Mouse (Mus musculus) embryonic facial prominence, embryonic 10.5 days (tissue): ENCODE results near the gene Tiprl. TPM values are rescaled to one million over a fixed set of nuclear protein-coding genes. Genes with fewer than 3 reads are reported as not detected.
A peak's percentile ranks its signal among the peaks of the same experiment; 100 is the strongest.

Source experiments
- DNase-seq: peaks from one replicate; pipeline ENCODE4 v3.0.0-alpha.2; 2017; ENCODE audit warnings: low spot score
- H3K27ac ChIP-seq: fragments of 300-500 bp; sonication (generic); replicated peaks from 2 replicates; pipeline ENCODE4 v1.5.1; 2016; ENCODE audit warnings: mild to moderate bottlenecking
- H3K27me3 ChIP-seq: fragments of 300-500 bp; sonication (generic); replicated peaks from 2 replicates; pipeline ENCODE4 v1.6.1; 2016; ENCODE audit warnings: low read depth, mild to moderate bottlenecking; ENCODE audit not compliant: poor library complexity, severe bottlenecking
- H3K36me3 ChIP-seq: fragments of 300-500 bp; sonication (generic); replicated peaks from 2 replicates; pipeline ENCODE4 v1.6.1; 2016; ENCODE audit warnings: mild to moderate bottlenecking, moderate library complexity
- H3K4me1 ChIP-seq: fragments of 300-500 bp; sonication (generic); 2 replicates; pipeline ENCODE4 v1.6.1; 2016
- H3K4me3 ChIP-seq: fragments of 300-500 bp; sonication (generic); 2 replicates; pipeline ENCODE4 v1.5.1; 2016; ENCODE audit warnings: mild to moderate bottlenecking, moderate library complexity
- H3K9me3 ChIP-seq: fragments of 300-500 bp; sonication (generic); 2 replicates; pipeline ENCODE4 v1.6.1; 2016; ENCODE audit warnings: mild to moderate bottlenecking
- WGBS: fragments of 180-500 bp; shearing (Covaris S2); methylation state at CpG from one replicate; pipeline ENCODE4 v1.1.7; 2016; 5-methylcytosine and 5-hydroxymethylcytosine counted together
- polyA plus RNA-seq: library from polyadenylated mRNA; unstranded; fragments of >200 nt; fragmentation: Nextera tagmentation; extraction: Ambion mirVana; gene quantifications from 2 replicates; pipeline ENCODE4 v1.2.1, GENCODE M21; 2016

The Tiprl gene
- 94.8 and 105 TPM in 2 replicates for polyA plus RNA-seq

GRCm38 (mm10) chr1:165236321-165237298 lies at the start of gene Tiprl:
Gene Tiprl, minus strand, starts transcription at chr1:165236996.
- no peaks in the 10 kb centered on the region for H3K9me3 ChIP-seq
- H3K4me3 ChIP-seq = peak within 1 kb of the TSS; percentile 88
- peaks cover 3% of the 10 kb centered on the region; the same call in 1 of the 2 replicates for H3K36me3 ChIP-seq
- peaks cover 20% of the 10 kb centered on the region for H3K4me1 ChIP-seq
- DNase-seq = peak; percentile 97
- H3K27me3 ChIP-seq = no peaks in the 10 kb centered on the region
- WGBS = under 1% methylated on average over 76 of the region's 76 CpGs
- H3K27ac ChIP-seq = peak within 1 kb of the TSS; percentile 91

GRCm38 (mm10) chr1:165284096-165284495 lies 47.3 kb upstream of the Tiprl start:
- Histone ChIP-seq H3K9me3 (no peaks in the 10 kb centered on the region), H3K27ac (no peak overlapping the region), H3K36me3 (peaks cover 9% of the 10 kb centered on the region), H3K27me3 (no peaks in the 10 kb centered on the region), H3K4me3 (peak overlapping the region; percentile 85; the same call in 1 of the 2 replicates), H3K4me1 (peaks cover 44% of the 10 kb centered on the region)
- no peak for DNase-seq
- 69% methylated on average over 7 of the region's 7 CpGs for WGBS

GRCm38 (mm10) chr1:165282967-165283345 lies 46.2 kb upstream of the Tiprl start:
- Histone ChIP-seq H3K27me3 (no peaks in the 10 kb centered on the region), H3K4me1 (peaks cover 44% of the 10 kb centered on the region), H3K9me3 (no peaks in the 10 kb centered on the region), H3K36me3 (peaks cover 8% of the 10 kb centered on the region), H3K27ac (0 out of 2 replicates have a peak overlapping the region, but pooled peaks have one; percentile 96), H3K4me3 (peak overlapping the region; percentile 85)
- no peak for DNase-seq
- 11% methylated on average over 7 of the region's 7 CpGs for WGBS

- peak overlapping the region; percentile 96 for H3K27ac ChIP-seq
- no peaks in the 10 kb centered on the region for H3K9me3 ChIP-seq
- DNase-seq = no peak
- peaks cover 3% of the 10 kb centered on the region for H3K36me3 ChIP-seq
- peaks cover 44% of the 10 kb centered on the region for H3K4me1 ChIP-seq
- under 1% methylated on average over 35 of the region's 35 CpGs for WGBS
- H3K27me3 ChIP-seq = no peaks in the 10 kb centered on the region
- H3K4me3 ChIP-seq = peak overlapping the region; percentile 85
Observed at GRCm38 (mm10) chr1:165282222-165282966, 45.6 kb upstream of the Tiprl start.

- peak overlapping the region; percentile 85 for H3K4me3 ChIP-seq
- H3K27ac ChIP-seq = peak overlapping the region; percentile 96
- H3K4me1 ChIP-seq = peaks cover 44% of the 10 kb centered on the region
- no peaks in the 10 kb centered on the region for H3K27me3 ChIP-seq
- WGBS = 1% methylated on average over 69 of the region's 71 CpGs
- DNase-seq = peak; percentile 87
- H3K9me3 ChIP-seq = no peaks in the 10 kb centered on the region
- H3K36me3 ChIP-seq = no peaks in the 10 kb centered on the region
Observed at GRCm38 (mm10) chr1:165281351-165282221, 44.8 kb upstream of the Tiprl start.

GRCm38 (mm10) chr1:165280741-165281140 lies 43.9 kb upstream of the Tiprl start:
- Histone ChIP-seq H3K4me1 (peaks cover 44% of the 10 kb centered on the region), H3K9me3 (no peaks in the 10 kb centered on the region), H3K27ac (peak overlapping the region; percentile 96), H3K4me3 (peak overlapping the region; percentile 85), H3K36me3 (no peaks in the 10 kb centered on the region), H3K27me3 (no peaks in the 10 kb centered on the region)
- 65% methylated on average over 10 of the region's 10 CpGs for whole genome bisulfite sequencing
- DNase-seq = no peak

GRCm38 (mm10) chr1:165274946-165275345 lies 38.1 kb upstream of the Tiprl start:
- Histone ChIP-seq H3K27ac (no peak overlapping the region), H3K4me1 (no peaks in the 10 kb centered on the region), H3K27me3 (no peaks in the 10 kb centered on the region), H3K4me3 (no peak overlapping the region), H3K9me3 (no peaks in the 10 kb centered on the region), H3K36me3 (no peaks in the 10 kb centered on the region)
- WGBS = 88% methylated on average over 6 of the region's 6 CpGs
- DNase-seq = no peak

GRCm38 (mm10) chr1:165252027-165252671 lies 15.4 kb upstream of the Tiprl start:
- Histone ChIP-seq H3K9me3 (no peaks in the 10 kb centered on the region), H3K36me3 (no peaks in the 10 kb centered on the region), H3K4me1 (peaks cover 2% of the 10 kb centered on the region; the same call in 1 of the 2 replicates), H3K4me3 (no peak overlapping the region), H3K27me3 (no peaks in the 10 kb centered on the region), H3K27ac (peak overlapping the region; percentile 24; the same call in 1 of the 2 replicates)
- WGBS = 46% methylated on average over 11 of the region's 11 CpGs
- peak; percentile 71 for DNase-seq

- Histone ChIP-seq H3K27ac (no peak overlapping the region), H3K4me3 (no peak overlapping the region), H3K27me3 (no peaks in the 10 kb centered on the region), H3K4me1 (peaks cover 2% of the 10 kb centered on the region; the same call in 1 of the 2 replicates), H3K36me3 (no peaks in the 10 kb centered on the region), H3K9me3 (no peaks in the 10 kb centered on the region)
- WGBS = 81% methylated on average over 2 of the region's 2 CpGs
- DNase-seq = no peak
Observed at GRCm38 (mm10) chr1:165250546-165250945, 13.8 kb upstream of the Tiprl start.

- Histone ChIP-seq H3K9me3 (no peaks in the 10 kb centered on the region), H3K4me3 (no peak overlapping the region), H3K4me1 (peaks cover 2% of the 10 kb centered on the region; the same call in 1 of the 2 replicates), H3K36me3 (no peaks in the 10 kb centered on the region), H3K27me3 (no peaks in the 10 kb centered on the region), H3K27ac (no peak overlapping the region)
- no peak for DNase-seq
- WGBS = 65% methylated on average over 4 of the region's 4 CpGs
Observed at GRCm38 (mm10) chr1:165248842-165249241, 12.0 kb upstream of the Tiprl start.

GRCm38 (mm10) chr1:165247788-165248187 lies 11.0 kb upstream of the Tiprl start:
- Histone ChIP-seq H3K36me3 (no peaks in the 10 kb centered on the region), H3K27ac (no peak overlapping the region), H3K27me3 (no peaks in the 10 kb centered on the region), H3K4me1 (peaks cover 2% of the 10 kb centered on the region; the same call in 1 of the 2 replicates), H3K9me3 (no peaks in the 10 kb centered on the region), H3K4me3 (no peak overlapping the region)
- 86% methylated on average over 3 of the region's 3 CpGs for WGBS
- no peak for DNase-seq
